Mouse (Mus musculus): ENCODE data around the gene Pln. TPM values are rescaled to one million over a fixed set of nuclear protein-coding genes. Genes with fewer than 3 reads are reported as not detected.

The Pln gene
- 1 to 10 TPM; 1.1 to 1.6 TPM for total RNA-seq (2021)
- long read RNA-seq, experiment 1, partial matches to known transcripts: 0 of 9 reads
- long read RNA-seq, experiment 1, other reads (novel, unspliced or antisense): 8 of 9 reads
- long read RNA-seq, experiment 2, partial matches to known transcripts: 0 of 13 reads
- long read RNA-seq, experiment 2, other reads (novel, unspliced or antisense): 10 of 13 reads

- DNase-seq: no peak
Observed at GRCm38 (mm10) chr10:53337162-53337923, at the start of gene Pln. TSS of gene Pln (plus strand) at chr10:53337667.

GRCm38 (mm10) chr10:53305867-53306266 lies 31.6 kb upstream of the Pln start:
- DNase-seq: no peak

- no peak for DNase-seq
Observed at GRCm38 (mm10) chr10:53306674-53307073, 30.8 kb upstream of the Pln start.

- no peak for DNase-seq
Observed at GRCm38 (mm10) chr10:53323367-53323766, 14.1 kb upstream of the Pln start.

GRCm38 (mm10) chr10:53324663-53325062 lies 12.8 kb upstream of the Pln start:
- DNase-seq: no peak

- DNase-seq: no peak
Observed at GRCm38 (mm10) chr10:53326367-53326766, 11.1 kb upstream of the Pln start.

- DNase-seq: no peak
Observed at GRCm38 (mm10) chr10:53329257-53329656, 8.2 kb upstream of the Pln start.

GRCm38 (mm10) chr10:53332752-53333151 lies 4.7 kb upstream of the Pln start:
- DNase-seq: no peak

GRCm38 (mm10) chr10:53335266-53335665 lies 2.2 kb upstream of the Pln start:
- DNase-seq: no peak

GRCm38 (mm10) chr10:53335974-53336373 lies 1.5 kb upstream of the Pln start:
- DNase-seq: no peak

- DNase-seq: no peak
Observed at GRCm38 (mm10) chr10:53339045-53339444, 1.6 kb downstream of the Pln start.

- DNase-seq: no peak
Observed at GRCm38 (mm10) chr10:53341288-53341965, 4.0 kb downstream of the Pln start.

- no peak for DNase-seq
Observed at GRCm38 (mm10) chr10:53342166-53342728, 4.8 kb downstream of the Pln start.

GRCm38 (mm10) chr10:53343384-53343783 lies 5.9 kb downstream of the Pln start:
- DNase-seq: no peak

GRCm38 (mm10) chr10:53343865-53344264 lies 6.4 kb downstream of the Pln start:
- no peak for DNase-seq

GRCm38 (mm10) chr10:53345508-53345907 lies 8.0 kb downstream of the Pln start:
- no peak for DNase-seq

- DNase-seq: no peak
Observed at GRCm38 (mm10) chr10:53346506-53346905, 9.0 kb downstream of the Pln start.

GRCm38 (mm10) chr10:53346916-53347315 lies 9.4 kb downstream of the Pln start:
- DNase-seq: no peak

- no peak for DNase-seq
Observed at GRCm38 (mm10) chr10:53347787-53348755, 10.6 kb downstream of the Pln start.

GRCm38 (mm10) chr10:53349254-53349653 lies 11.8 kb downstream of the Pln start:
- DNase-seq: no peak

GRCm38 (mm10) chr10:53353665-53354064 lies 16.2 kb downstream of the Pln start:
- no peak for DNase-seq

GRCm38 (mm10) chr10:53359016-53359415 lies 21.5 kb downstream of the Pln start:
- DNase-seq: no peak

Data from gastrocnemius, postnatal 25 days (tissue).